Mouse (Mus musculus) heart, adult 11 months (tissue): ENCODE data around the gene Pclo.
"Not testable (repeated sequence)": the region's sequence is repeated elsewhere in the genome, so short reads cannot be mapped to it uniquely, and the experiment has no call there.

ENCODE experiments used
- DNase-seq: peaks from one replicate; pipeline ENCODE4 v3.0.0; 2022

Gene Pclo

GRCm38 (mm10) chr5:14514631-14515523 lies at the start of gene Pclo:
Gene Pclo, plus strand, starts transcription at chr5:14514918.
- peak; percentile 93 for DNase-seq

- DNase-seq = not testable (repeated sequence)
Measured at GRCm38 (mm10) chr5:14494431-14494830, 20.3 kb upstream of the Pclo start.

GRCm38 (mm10) chr5:14508522-14508921 lies 6.2 kb upstream of the Pclo start:
- DNase-seq = no peak

GRCm38 (mm10) chr5:14509621-14510020 lies 5.1 kb upstream of the Pclo start:
- no peak for DNase-seq

DNA sequence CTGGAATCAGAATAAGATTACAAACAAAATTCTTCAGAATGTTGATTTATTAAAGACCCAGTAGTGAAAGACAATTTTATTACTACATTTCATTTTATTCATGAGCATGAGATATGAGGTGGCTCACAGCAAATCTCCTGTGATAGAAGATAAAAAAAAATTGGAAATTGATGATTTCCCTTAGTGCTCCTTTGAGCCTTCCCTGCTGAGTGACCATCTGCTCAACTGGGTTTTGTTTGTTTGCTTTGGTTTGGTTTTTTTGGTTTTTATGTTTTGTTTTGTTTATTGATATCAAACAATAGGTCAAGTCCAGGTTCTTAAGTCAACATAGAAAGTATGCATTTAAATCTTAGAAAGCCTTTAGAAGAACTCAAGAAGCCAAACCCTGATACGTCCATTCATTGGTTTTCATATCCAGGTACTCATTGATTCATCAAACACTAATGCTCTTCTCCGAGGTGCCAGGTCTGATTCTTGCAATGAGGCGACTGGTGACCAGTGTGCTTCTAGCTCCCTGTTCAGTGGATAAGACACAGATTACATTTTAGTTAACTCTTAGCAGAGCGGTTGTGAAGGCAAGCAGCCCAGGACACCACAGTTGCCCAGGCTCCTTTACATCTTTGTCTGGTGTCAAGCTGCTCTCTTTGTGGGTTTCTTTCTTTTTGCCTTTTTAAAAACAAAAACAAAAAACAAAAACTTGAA lies 3.6 kb downstream of the Pclo start:
- DNase-seq = no peak

- DNase-seq = no peak
Measured at GRCm38 (mm10) chr5:14522006-14522405, 7.3 kb downstream of the Pclo start.

GRCm38 (mm10) chr5:14526038-14526437 lies 11.3 kb downstream of the Pclo start:
- DNase-seq = no peak

DNA sequence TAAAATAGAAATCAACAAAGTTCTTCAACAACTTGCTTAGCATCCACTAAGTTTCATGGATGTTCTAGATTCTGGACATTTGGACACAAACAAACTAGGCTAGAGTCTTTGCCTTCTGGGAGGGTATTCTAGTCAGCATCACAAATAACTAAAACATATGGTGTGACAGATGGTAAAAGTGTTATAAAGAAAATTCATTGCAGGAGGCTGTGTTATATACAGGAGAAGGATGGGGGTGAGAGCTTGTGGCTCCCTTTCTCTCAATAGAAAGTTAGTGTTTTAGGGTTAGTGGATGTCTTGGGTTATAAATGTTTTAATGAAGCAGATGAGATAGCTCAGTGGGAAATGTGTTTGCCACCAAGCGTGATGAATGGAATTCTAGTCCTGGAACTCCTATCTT lies 13.1 kb downstream of the Pclo start:
- DNase-seq = no peak

DNA sequence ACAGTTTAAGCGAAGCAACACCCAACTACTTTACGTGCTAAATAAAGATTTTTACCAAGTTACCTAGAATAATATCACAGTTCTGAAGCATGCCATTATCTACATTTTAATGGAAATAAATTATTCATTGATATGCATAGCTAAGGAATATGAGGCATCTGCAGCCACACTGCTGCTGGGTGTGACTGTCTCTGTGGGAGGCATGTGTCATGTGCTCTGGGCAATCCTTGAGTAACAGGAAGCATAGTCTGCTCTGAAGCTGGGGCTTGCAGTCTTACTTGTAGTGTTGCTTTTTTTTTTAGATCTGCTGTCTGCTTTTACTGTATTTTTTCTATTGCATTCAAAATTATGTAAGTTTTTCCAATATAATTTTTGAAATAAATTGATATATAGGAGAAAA lies 17.2 kb downstream of the Pclo start:
- no peak for DNase-seq

DNA sequence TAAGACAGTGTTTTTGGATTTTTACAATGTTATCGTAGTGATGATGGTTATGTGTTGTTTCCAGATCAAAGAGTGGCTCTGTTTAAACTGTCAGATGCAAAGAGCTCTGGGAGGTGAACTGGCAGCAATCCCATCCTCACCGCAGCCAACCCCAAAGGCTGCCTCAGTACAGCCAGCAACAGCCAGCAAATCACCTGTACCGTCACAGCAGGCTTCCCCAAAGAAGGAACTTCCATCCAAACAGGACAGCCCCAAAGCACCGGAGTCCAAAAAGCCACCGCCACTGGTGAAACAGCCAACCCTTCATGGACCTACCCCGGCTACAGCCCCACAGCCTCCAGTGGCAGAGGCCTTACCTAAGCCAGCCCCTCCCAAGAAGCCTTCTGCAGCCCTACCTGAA lies 24.6 kb downstream of the Pclo start:
- no peak for DNase-seq

DNA sequence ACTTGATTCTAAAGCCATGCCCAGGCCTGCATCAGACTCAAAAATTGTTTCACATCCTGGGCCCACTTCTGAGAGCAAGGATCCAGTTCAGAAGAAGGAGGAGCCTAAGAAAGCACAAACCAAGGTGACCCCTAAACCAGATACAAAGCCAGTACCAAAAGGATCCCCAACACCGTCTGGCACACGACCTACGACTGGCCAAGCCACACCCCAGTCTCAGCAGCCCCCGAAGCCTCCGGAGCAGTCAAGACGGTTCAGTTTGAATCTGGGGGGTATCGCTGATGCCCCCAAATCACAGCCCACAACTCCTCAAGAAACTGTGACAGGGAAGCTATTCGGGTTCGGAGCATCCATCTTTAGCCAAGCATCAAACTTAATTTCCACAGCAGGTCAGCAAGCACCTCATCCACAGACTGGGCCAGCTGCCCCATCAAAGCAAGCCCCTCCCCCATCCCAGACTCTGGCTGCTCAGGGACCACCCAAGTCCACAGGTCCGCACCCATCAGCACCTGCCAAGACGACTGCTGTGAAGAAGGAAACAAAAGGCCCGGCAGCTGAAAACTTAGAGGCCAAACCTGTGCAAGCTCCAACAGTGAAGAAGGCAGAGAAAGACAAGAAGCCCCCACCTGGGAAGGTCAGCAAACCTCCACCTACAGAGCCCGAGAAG lies 25.4 kb downstream of the Pclo start:
- DNase-seq = no peak

- DNase-seq = peak; percentile 79
Measured at GRCm38 (mm10) chr5:14575626-14576025, 60.9 kb downstream of the Pclo start.

DNA sequence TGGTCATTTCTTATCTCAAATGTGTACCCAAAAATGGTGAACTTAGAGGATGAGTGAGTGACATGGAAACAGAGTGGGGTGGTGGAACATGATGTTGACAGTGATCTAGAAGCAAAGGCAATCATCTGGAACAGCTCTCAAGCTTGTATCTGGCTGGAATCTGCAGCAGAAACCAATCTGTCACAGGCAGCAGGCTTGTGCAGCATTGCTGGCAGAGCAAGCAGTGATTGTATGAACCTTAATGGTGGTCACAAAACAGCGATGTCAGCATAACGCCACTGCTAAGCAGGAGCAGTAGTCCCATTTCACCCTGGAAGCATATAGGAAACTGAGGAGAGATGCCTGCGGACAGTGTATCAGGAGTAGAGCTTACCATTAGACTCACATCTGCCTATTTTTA lies 76.8 kb downstream of the Pclo start:
- no peak for DNase-seq

DNA sequence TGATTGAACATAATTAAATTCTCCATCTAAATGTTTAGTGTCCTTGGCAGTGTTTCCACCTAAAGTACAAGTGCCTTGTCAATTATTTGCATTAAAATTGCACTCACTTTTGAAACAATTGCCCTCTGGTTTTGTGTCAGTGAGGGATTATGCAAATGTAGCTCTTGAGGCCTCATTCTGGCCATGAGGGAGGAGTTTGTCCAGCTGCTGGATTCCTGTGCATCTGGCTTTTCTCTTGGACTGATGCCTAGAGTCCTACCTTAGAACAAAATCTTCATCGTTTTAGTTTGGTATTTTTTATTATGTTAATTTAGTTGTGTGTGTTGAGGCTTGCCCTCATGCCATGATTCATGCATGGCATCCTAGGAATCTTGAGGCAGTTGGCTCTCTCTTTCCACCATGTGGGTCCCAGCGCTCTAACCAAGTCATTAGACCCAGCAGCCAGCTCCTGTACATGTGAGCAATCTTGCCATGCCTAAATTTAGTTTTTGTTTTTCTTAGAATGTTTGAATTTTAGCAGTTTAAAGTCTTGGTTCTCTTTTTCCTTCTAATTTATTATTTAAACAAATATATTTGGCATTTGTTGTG lies 80.8 kb downstream of the Pclo start:
- no peak for DNase-seq

DNA sequence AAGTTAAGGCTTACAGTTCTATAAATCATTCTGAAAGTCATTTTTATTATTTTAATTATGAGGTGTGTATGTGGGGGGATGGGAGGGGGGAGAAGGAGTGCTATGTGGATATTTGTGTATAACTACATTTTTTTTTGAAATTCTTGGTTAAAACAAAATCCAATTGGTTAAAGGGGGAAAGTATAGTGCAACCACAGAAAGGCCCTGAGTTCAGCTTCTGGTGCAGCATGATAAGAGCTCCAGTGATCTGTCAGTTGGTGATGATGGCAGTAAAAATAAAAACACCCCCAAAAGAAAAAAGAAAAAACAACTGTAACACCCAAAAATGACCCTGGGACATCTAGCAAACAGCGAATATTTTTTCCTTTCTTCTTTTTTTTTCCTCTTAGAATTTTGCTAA lies 93.6 kb downstream of the Pclo start:
- DNase-seq = no peak

GRCm38 (mm10) chr5:14621146-14621545 lies 106.4 kb downstream of the Pclo start:
- no peak for DNase-seq

- no peak for DNase-seq
Measured at GRCm38 (mm10) chr5:14623360-14623759, 108.6 kb downstream of the Pclo start.

- DNase-seq = no peak
Measured at GRCm38 (mm10) chr5:14641260-14641659, 126.5 kb downstream of the Pclo start.

DNA sequence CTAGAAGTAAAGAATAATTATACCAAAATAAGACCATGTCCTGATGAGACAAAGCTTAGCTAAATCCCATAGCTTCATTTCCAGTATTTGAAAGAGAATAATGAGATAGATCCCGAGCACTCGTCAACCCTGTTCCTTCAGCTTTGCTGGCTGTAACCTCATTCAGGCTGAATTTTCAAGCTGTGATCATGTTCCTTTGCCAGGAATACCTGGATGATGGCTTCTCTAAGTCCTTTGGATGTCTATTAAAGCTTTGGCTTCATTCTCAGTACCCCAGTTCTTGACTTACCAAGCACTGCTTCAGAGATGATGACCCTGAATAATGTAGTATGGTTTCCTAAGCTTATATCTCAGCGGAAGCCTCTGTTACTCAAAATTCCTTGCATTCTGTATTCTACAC lies 131.1 kb downstream of the Pclo start:
- DNase-seq = no peak

- DNase-seq = no peak
Measured at GRCm38 (mm10) chr5:14660637-14661036, 145.9 kb downstream of the Pclo start.

- no peak for DNase-seq
Measured at GRCm38 (mm10) chr5:14662180-14662579, 147.5 kb downstream of the Pclo start.

DNA sequence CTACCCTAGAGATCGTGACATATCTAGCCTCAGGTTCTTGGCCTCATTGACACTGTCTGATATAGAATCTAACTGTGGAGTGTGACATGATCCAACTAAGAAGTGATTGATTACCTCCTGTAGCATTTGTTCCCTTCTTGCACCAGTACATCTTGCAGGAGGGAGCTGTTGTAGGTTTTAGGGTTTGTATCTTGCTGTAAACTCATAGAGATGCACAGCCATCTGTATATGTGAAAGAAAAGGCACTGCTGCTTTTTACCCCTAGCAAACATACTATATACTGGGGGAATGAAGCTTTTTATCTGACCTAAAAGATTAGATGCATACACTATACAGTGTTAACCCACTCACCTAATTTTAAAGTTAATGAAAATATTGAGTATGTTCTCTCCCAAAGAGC lies 147.9 kb downstream of the Pclo start:
- DNase-seq = no peak

GRCm38 (mm10) chr5:14680419-14680818 lies 165.7 kb downstream of the Pclo start:
- DNase-seq = no peak
